Mouse (Mus musculus) gastrocnemius, adult 8-10 months (tissue): ENCODE measurements at regions not wholly inside any gene's neighbourhood (a gene's known extent, or its start where the extent isn't known, plus 50 kb on each side); places are given as distances from the start of the nearest gene placed in this dataset.

Experiments used
- DNase-seq, 2 experiments: peaks; one replicate each; pipeline ENCODE4 v3.0.0; 2022; ENCODE audit warnings: low spot score in 2 of 2

DNA sequence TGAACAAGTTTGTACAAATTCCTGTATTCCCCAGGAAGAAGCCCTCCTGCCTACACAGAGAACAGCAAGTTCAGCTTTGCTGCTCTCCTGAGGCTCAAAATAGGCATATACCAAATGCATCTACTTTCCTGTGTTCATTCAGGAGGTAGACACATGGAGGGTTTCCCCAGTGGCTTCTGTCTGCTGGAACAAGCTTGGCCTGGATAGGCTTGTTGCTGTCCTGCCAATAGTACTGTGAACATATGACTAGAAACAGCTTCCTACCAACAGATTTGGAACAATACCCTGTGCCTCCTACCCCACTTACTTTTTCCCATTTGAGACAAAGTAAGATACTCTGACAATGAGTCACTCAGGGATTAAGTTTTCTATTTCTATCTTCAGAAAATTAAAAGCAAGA lies 93.8 kb upstream of the Wdpcp start:
- no peak for DNase-seq

DNA sequence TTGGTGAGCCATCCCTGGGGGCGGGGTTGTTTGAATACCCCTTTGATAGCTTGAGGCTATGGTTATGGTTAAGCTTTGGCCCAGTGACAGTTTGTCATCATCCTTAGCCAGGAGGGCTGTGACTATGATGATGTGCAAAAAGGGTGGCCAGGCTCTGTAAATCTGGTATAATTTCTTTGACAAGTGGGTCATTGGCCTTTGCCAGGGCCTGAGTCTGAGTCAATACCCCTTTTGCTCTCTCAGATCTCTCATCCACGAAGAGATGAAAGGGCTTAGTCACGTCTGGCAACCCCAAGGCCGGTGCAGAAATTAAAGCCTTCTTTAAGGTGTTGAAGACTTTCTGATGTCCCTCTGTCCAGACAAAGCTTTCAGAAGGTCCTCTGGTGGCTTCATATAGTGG lies 99.7 kb upstream of the Ugp2 start:
- DNase-seq, result no peak

GRCm38 (mm10) chr11:21468465-21468864 lies 97.5 kb upstream of the Ugp2 start:
- no peak for DNase-seq

DNA sequence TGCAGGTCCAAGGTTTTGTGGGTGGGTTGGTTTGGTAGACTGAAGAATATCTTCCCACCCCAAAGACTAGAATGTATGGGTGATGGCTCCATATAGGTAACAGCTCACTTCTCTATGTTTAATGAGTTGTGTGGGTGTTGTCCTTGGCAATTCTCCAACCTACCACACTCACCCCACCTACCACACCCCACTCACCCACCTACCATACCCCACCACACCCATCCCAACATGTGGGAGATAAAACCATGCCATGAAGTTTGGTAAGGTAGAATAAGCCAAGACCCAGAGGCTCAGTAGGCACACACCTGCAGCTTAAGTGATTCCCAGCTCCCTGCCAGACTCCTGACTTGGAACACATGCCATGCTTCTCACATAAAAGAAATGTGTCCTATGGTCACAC lies 89.0 kb upstream of the Ugp2 start:
- DNase-seq, result no peak

GRCm38 (mm10) chr11:21453308-21454106 lies 82.5 kb upstream of the Ugp2 start:
- DNase-seq, result no peak

- DNase-seq, result peak in 1 of 2 experiments; percentile 23
Measured at GRCm38 (mm10) chr11:21433726-21434125, 62.7 kb upstream of the Ugp2 start.

- peak in 1 of 2 experiments; percentile 21 for DNase-seq
Measured at GRCm38 (mm10) chr11:21430021-21430420, 59.0 kb upstream of the Ugp2 start.

- peak; percentile 77 to 84 for DNase-seq
Measured at GRCm38 (mm10) chr11:21428749-21429148, 57.7 kb upstream of the Ugp2 start.

DNA sequence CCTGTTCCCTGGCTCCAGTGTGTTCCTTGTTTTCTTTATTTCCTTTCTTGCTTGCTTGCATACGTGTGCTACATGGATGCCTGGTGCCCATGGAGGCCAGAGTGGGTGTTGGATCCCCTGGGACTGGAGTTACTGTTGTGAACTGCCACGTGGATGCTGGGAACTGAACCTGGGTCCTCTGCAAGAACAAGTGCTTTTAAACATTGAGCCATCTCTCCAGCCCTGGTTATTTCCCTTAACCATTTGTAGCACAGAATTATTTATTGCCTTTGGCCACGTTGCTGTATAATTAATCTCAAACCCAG lies 57.0 kb upstream of the Ugp2 start:
- DNase-seq, result no peak

- no peak for DNase-seq
Measured at GRCm38 (mm10) chr11:21427291-21428012, 56.5 kb upstream of the Ugp2 start.

DNA sequence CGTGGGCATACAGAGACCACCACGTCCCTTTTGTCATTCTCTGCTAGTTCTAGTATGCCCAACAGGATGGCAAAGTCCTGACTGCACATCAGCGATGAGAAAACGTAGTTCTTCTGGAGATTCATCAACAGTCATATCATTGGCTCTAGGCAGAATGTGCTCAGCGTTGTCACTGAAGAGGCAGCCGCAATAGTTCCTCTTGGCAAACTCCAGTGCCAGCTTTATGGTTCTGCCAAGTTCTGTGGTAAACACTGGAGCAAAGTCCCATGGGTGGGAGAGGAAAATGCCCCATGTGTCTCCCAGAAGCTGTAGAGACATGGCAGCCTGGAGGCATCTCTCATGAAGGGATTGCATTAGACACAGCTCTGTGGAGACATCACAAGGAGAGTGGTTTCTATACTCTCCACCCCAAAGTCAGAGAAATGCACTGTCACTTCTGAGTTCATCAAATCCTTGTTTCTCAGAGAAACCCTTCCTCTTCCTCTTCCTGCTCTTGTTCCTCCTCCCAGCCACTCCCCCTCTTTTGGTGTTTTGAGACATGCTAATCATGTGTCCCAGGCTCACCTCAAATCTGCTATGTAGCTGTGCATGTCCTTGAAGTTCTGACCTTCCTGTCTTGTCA lies 54.6 kb upstream of the Ugp2 start:
- DNase-seq, result peak in 1 of 2 experiments; percentile 11

DNA sequence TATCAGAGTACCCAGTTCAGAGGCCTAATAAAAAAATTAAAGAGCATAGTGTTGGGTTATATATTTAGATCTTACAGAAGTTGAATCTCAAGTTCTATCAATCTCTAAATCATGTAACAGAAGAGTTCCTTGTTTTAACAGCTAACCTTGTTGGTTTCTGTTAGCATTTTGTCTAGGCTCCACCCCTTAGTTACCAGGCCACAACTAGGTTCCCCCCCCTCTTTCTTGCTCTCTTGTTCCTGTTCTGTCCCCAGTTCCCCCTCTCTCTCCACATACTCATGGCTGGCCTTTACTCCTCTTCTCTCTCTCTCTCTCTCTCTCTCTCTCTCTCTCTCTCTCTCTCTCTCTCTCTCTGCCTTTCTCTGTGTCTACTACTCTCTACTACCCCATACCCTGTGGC lies 53.3 kb upstream of the Ugp2 start:
- DNase-seq, result no peak

DNA sequence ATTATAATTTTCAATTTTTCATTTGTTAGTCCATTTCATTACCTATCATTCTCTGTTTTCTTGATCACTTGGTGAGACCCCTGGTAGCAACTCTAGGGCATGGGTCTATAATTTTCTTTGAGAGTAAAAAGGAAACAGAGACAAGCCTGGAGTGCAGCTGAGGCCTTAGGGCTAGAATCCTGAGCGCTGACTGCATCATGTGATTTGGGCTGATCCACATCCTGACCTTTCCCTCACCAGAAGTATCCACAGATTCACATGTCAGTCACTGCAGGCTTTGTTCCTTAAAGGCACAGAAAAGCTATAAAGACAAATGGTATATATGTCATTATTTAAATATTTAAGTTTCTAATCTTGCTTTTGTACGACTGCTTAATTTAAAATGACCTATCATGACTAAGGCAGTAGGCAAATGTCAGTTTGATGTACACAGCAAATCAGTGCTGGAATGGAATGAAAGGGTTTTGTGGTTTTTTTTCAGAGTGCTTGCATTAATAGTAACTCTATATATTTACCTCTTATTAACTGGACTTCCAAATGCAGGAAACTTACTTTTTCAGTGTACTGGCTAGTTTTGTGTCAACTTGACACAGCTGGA lies 51.4 kb upstream of the Ugp2 start:
- no peak for DNase-seq
